Mouse (Mus musculus) liver, embryonic 15.5 days (tissue): ENCODE measurements at regions not wholly inside any gene's neighbourhood (a gene's known extent, or its start where the extent isn't known, plus 50 kb on each side); places are given as distances from the start of the nearest gene placed in this dataset.

ENCODE experiments used
- ATAC-seq: fragments of 200-750 bp; cut with Nextera tagmentation; 2 replicates; pipeline ENCODE4 v1.8.0; 2017; ENCODE audit warnings: moderate number of reproducible peaks, mild to moderate bottlenecking, moderate library complexity; ENCODE audit not compliant: insufficient read depth
- H3K27ac ChIP-seq: fragments of 300-500 bp; sonication (generic); replicated peaks from 2 replicates; pipeline ENCODE4 v1.5.1; 2015; ENCODE audit warnings: mild to moderate bottlenecking, inconsistent platforms
- H3K27me3 ChIP-seq: fragments of 300-500 bp; sonication (generic); 2 replicates; pipeline ENCODE4 v1.6.1; 2015; ENCODE audit warnings: mild to moderate bottlenecking, inconsistent platforms
- H3K36me3 ChIP-seq: fragments of 300-500 bp; sonication (generic); replicated peaks from 2 replicates; pipeline ENCODE4 v1.6.1; 2015; ENCODE audit warnings: moderate library complexity, mild to moderate bottlenecking, inconsistent platforms
- H3K4me1 ChIP-seq: fragments of 300-500 bp; sonication (generic); replicated peaks from 2 replicates; pipeline ENCODE4 v1.6.1; 2015; ENCODE audit warnings: inconsistent platforms
- H3K4me2 ChIP-seq: fragments of 300-500 bp; sonication (generic); 2 replicates; pipeline ENCODE4 v1.6.1; 2015; ENCODE audit warnings: moderate library complexity, mild to moderate bottlenecking, inconsistent platforms
- H3K4me3 ChIP-seq: fragments of 300-500 bp; sonication (generic); replicated peaks from 2 replicates; pipeline ENCODE4 v1.5.1; 2015; ENCODE audit warnings: mild to moderate bottlenecking, inconsistent platforms
- H3K9ac ChIP-seq: fragments of 300-500 bp; sonication (generic); 2 replicates; pipeline ENCODE4 v1.6.1; 2015; ENCODE audit warnings: moderate library complexity, mild to moderate bottlenecking, inconsistent platforms
- H3K9me3 ChIP-seq: fragments of 300-500 bp; sonication (generic); replicated peaks from 2 replicates; pipeline ENCODE4 v1.6.1; 2016; ENCODE audit warnings: inconsistent platforms
- WGBS: fragments of 180-500 bp; shearing (Covaris S2); methylation state at CpG from one replicate; pipeline ENCODE4 v1.1.7; 2015; ENCODE audit warnings: mixed read lengths; ENCODE audit not compliant: insufficient replicate concordance; 5-methylcytosine and 5-hydroxymethylcytosine counted together

GRCm38 (mm10) chr7:98784369-98784931 lies 50.5 kb upstream of the Wnt11 start:
- no peak for ATAC-seq
- H3K4me3 ChIP-seq: no peak overlapping the region
- 0 out of 2 replicates have a peak, but pooled peaks cover 8% of the 10 kb centered on the region for H3K4me1 ChIP-seq
- H3K4me2 ChIP-seq: no peak overlapping the region
- no peaks in the 10 kb centered on the region for H3K36me3 ChIP-seq
- H3K9ac ChIP-seq: no peak overlapping the region
- H3K27ac ChIP-seq: no peak overlapping the region
- peaks cover 34% of the 10 kb centered on the region for H3K27me3 ChIP-seq
- WGBS: 58% methylated on average over 15 of the region's 15 CpGs
- H3K9me3 ChIP-seq: no peaks in the 10 kb centered on the region
